Mouse (Mus musculus) heart, postnatal 0 days (tissue): ENCODE measurements around the gene Foxp4. TPM values are rescaled to one million over a fixed set of nuclear protein-coding genes. Genes with fewer than 3 reads are reported as not detected.

Experiments used
- ATAC-seq: fragments of 200-750 bp; cut with Nextera tagmentation; 2 replicates; pipeline ENCODE4 v1.8.0; 2017; ENCODE audit warnings: low read depth, moderate number of reproducible peaks, moderate library complexity; ENCODE audit not compliant: insufficient read depth
- DNase-seq: peaks from one replicate; pipeline ENCODE4 v3.0.0-alpha.2; 2016; ENCODE audit warnings: low spot score
- H3K27ac ChIP-seq: fragments of 300-500 bp; sonication (generic); 2 replicates; pipeline ENCODE4 v1.5.1; 2014; ENCODE audit warnings: low read depth, mild to moderate bottlenecking
- H3K27me3 ChIP-seq: fragments of 300-500 bp; sonication (generic); 2 replicates; pipeline ENCODE4 v1.6.1; 2014; ENCODE audit warnings: low read length, mixed read lengths; ENCODE audit not compliant: control insufficient read depth, insufficient read depth
- H3K36me3 ChIP-seq: fragments of 300-500 bp; sonication (generic); replicated peaks from 2 replicates; pipeline ENCODE4 v1.6.1; 2014; ENCODE audit warnings: low read length, mixed read lengths; ENCODE audit not compliant: control insufficient read depth, insufficient read depth
- H3K4me1 ChIP-seq: fragments of 300-500 bp; sonication (generic); 2 replicates; pipeline ENCODE4 v1.6.1; 2014; ENCODE audit warnings: antibody characterized with exemption; ENCODE audit not compliant: control insufficient read depth, insufficient read depth
- H3K4me2 ChIP-seq: fragments of 300-500 bp; sonication (generic); 2 replicates; pipeline ENCODE4 v1.6.1; 2014; ENCODE audit warnings: low read depth, mild to moderate bottlenecking, low read length, moderate library complexity
- H3K4me3 ChIP-seq: fragments of 300-500 bp; sonication (generic); 2 replicates; pipeline ENCODE4 v1.5.1; 2014; ENCODE audit warnings: low read depth, low read length
- H3K9ac ChIP-seq: fragments of 300-500 bp; sonication (generic); replicated peaks from 2 replicates; pipeline ENCODE4 v1.6.1; 2014; ENCODE audit warnings: low read depth, low read length, mixed read lengths
- H3K9me3 ChIP-seq: fragments of 300-500 bp; sonication (generic); replicated peaks from 2 replicates; pipeline ENCODE4 v1.6.1; 2016; ENCODE audit warnings: low read length; ENCODE audit not compliant: control insufficient read depth
- CTCF ChIP-seq: IDR thresholded peaks from 2 replicates; pipeline ENCODE4 v1.5.1; 2016; ENCODE audit warnings: antibody characterized with exemption, control low read depth, low read depth
- EP300 ChIP-seq: IDR thresholded peaks from 2 replicates; pipeline ENCODE4 v1.6.1; 2016; ENCODE audit warnings: antibody characterized with exemption, low read depth
- WGBS: fragments of 180-500 bp; shearing (Covaris S2); extraction: QIAGEN DNeasy Blood & Tissue Kit; methylation state at CpG from one replicate; pipeline ENCODE4 v1.1.7; 2014; 5-methylcytosine and 5-hydroxymethylcytosine counted together
- polyA plus RNA-seq: library from polyadenylated mRNA; unstranded; fragments of >200 nt; fragmentation: Nextera tagmentation; extraction: Ambion mirVana; gene quantifications from 2 replicates; pipeline ENCODE4 v1.2.1, GENCODE M21; 2015
- total RNA-seq: library from RNA; depleted of rRNA; stranded (reverse); fragments of >200 nt; gene quantifications from 2 replicates; pipeline ENCODE4 v1.2.3, GENCODE M21; 2014; ENCODE audit warnings: low replicate concordance

Foxp4 gene
- total and polyA plus RNA-seq, 2 experiments from 2014 or later, result 3.3 to 21.0 TPM

GRCm38 (mm10) chr17:47929431-47929830 is 5.0 kb upstream of the Foxp4 start:
- Histone ChIP-seq H3K36me3 (no peaks in the 10 kb centered on the region), H3K4me1 (0 out of 2 replicates have a peak, but pooled peaks cover 7% of the 10 kb centered on the region), H3K9ac (no peak overlapping the region), H3K9me3 (no peaks in the 10 kb centered on the region), H3K27ac (no peak overlapping the region), H3K4me3 (no peak overlapping the region), H3K27me3 (no peaks in the 10 kb centered on the region), H3K4me2 (no peak overlapping the region)
- ATAC-seq (no peak), DNase-seq (no peak)
- 81% methylated on average over 4 of the region's 4 CpGs for WGBS
- TF ChIP-seq CTCF, result no peak
- TF ChIP-seq EP300, result no peak

GRCm38 (mm10) chr17:47925988-47926387 is 1.5 kb upstream of the Foxp4 start:
- H3K36me3 ChIP-seq, result no peaks in the 10 kb centered on the region
- no peak overlapping the region for H3K9ac ChIP-seq
- no peak overlapping the region for H3K27ac ChIP-seq
- 68% methylated on average over 10 of the region's 10 CpGs for WGBS
- DNase-seq (no peak), ATAC-seq (no peak)
- no peaks in the 10 kb centered on the region for H3K9me3 ChIP-seq
- H3K4me3 ChIP-seq, result no peak overlapping the region
- peaks cover 2% of the 10 kb centered on the region; the same call in 1 of the 2 replicates for H3K27me3 ChIP-seq
- H3K4me2 ChIP-seq, result no peak overlapping the region
- TF ChIP-seq EP300, result no peak
- no peak for TF ChIP-seq CTCF
- peaks cover 10% of the 10 kb centered on the region; the same call in 1 of the 2 replicates for H3K4me1 ChIP-seq

- peak overlapping the region; percentile 97 for H3K4me2 ChIP-seq
- H3K4me3 ChIP-seq, result peak overlapping the region; percentile 91
- peaks cover 2% of the 10 kb centered on the region; the same call in 1 of the 2 replicates for H3K27me3 ChIP-seq
- 12% methylated on average over 13 of the region's 13 CpGs for WGBS
- 0 out of 2 replicates have a peak overlapping the region, but pooled peaks have one; percentile 80 for H3K9ac ChIP-seq
- H3K36me3 ChIP-seq, result no peaks in the 10 kb centered on the region
- peaks cover 10% of the 10 kb centered on the region; the same call in 1 of the 2 replicates for H3K4me1 ChIP-seq
- no peak for DNase-seq
- H3K27ac ChIP-seq, result no peak overlapping the region
- ATAC-seq, result no peak
- no peak for TF ChIP-seq EP300
- TF ChIP-seq CTCF, result no peak
- H3K9me3 ChIP-seq, result no peaks in the 10 kb centered on the region
These were observed 988 bp upstream of the Foxp4 start for GRCm38 (mm10) chr17:47925340-47925926.

GRCm38 (mm10) chr17:47923678-47924382 is 615 bp downstream of the Foxp4 start:
- ATAC-seq (peak; percentile 56), DNase-seq (no peak)
- Histone ChIP-seq H3K4me3 (peak overlapping the region; percentile 91), H3K27me3 (peaks cover 2% of the 10 kb centered on the region; the same call in 1 of the 2 replicates), H3K4me1 (peaks cover 10% of the 10 kb centered on the region; the same call in 1 of the 2 replicates), H3K36me3 (no peaks in the 10 kb centered on the region), H3K4me2 (peak overlapping the region; percentile 97), H3K27ac (peak overlapping the region; percentile 86), H3K9ac (peak overlapping the region; percentile 80), H3K9me3 (no peaks in the 10 kb centered on the region)
- WGBS, result under 1% methylated on average over 64 of the region's 65 CpGs
- TF ChIP-seq CTCF (no peak), EP300 (no peak)

GRCm38 (mm10) chr17:47923011-47923677 is 1.3 kb downstream of the Foxp4 start:
- Histone ChIP-seq H3K4me1 (peaks cover 10% of the 10 kb centered on the region; the same call in 1 of the 2 replicates), H3K4me3 (peak overlapping the region; percentile 91), H3K4me2 (peak overlapping the region; percentile 97), H3K9ac (peak overlapping the region; percentile 80), H3K27me3 (peaks cover 2% of the 10 kb centered on the region; the same call in 1 of the 2 replicates), H3K27ac (peak overlapping the region; percentile 86; the same call in 1 of the 2 replicates), H3K9me3 (no peaks in the 10 kb centered on the region), H3K36me3 (no peaks in the 10 kb centered on the region)
- DNase-seq (no peak), ATAC-seq (no peak)
- TF ChIP-seq EP300 (no peak), CTCF (no peak)
- under 1% methylated on average over 28 of the region's 28 CpGs for WGBS
